Mouse (Mus musculus) right cerebral cortex, postnatal 10 days (tissue): ENCODE results near the gene Dhrs9.
"Not testable (repeated sequence)": the region's sequence is repeated elsewhere in the genome, so short reads cannot be mapped to it uniquely, and the experiment has no call there.

ENCODE experiments used
- DNase-seq, 2 experiments: peaks; one replicate each; pipeline ENCODE4 v3.0.0; 2021; ENCODE audit warnings: low spot score in 2 of 2

Gene Dhrs9

DNA sequence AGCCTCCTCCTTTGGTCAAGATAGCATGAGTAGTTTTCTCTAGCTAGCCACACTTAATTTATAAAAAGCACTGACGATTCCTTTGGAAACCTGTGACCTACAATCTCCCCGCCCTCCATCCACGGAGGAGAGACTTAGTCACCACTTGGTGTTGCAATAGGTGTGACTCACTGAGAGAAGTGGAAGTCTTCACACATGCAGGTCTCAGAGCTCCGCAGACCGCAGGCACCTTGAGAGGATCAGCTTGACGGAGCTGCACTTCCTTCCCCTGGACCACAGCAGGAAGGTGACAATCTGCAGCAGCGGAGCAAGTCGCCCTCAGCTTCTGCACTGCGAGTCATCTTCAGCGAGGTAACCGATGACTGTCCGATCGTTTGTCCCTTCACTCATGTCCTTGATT lies at the start of gene Dhrs9:
Gene Dhrs9, plus strand, starts transcription at position 165 of the 400 bp plus-strand sequence.
- no peak for DNase-seq

DNA sequence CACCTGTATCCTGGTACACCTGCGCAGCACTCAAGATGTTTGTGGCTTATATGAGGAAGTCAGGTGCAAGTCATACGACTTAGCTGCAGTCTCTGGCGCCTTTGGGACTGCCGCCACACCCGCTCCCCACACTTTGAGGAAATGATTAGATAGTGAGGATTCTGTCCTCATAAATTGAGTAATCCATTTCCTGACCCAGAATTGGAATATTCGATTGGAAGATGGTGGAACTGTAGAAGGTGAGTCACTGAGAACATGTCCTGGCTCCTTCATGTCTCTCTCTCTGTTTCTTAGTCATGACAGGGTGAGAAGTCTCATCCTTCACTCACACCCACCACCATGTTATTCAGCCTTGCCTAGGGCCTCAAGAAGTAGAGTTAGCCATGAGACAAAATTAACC lies 48.7 kb upstream of the Dhrs9 start:
- DNase-seq: not testable (repeated sequence)

DNA sequence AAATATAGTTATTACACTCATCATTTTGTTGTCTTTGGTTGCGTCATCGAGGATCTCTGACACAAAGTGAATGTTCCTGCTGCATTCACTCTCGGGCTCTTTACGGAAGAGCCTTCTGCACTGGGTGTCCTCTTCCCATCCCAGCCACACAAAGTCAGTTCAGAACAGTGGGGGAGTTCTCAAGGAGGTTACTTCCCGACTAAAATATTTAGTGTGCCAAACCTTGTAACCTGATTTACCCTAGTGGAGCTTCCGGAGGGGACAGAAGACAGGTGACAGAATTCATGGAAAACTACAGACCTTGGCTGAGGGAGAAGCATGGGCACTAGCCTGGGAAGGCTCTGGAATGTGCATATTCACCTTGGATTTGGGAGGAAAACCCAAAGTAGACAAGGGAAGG lies 38.7 kb upstream of the Dhrs9 start:
- DNase-seq: no peak

DNA sequence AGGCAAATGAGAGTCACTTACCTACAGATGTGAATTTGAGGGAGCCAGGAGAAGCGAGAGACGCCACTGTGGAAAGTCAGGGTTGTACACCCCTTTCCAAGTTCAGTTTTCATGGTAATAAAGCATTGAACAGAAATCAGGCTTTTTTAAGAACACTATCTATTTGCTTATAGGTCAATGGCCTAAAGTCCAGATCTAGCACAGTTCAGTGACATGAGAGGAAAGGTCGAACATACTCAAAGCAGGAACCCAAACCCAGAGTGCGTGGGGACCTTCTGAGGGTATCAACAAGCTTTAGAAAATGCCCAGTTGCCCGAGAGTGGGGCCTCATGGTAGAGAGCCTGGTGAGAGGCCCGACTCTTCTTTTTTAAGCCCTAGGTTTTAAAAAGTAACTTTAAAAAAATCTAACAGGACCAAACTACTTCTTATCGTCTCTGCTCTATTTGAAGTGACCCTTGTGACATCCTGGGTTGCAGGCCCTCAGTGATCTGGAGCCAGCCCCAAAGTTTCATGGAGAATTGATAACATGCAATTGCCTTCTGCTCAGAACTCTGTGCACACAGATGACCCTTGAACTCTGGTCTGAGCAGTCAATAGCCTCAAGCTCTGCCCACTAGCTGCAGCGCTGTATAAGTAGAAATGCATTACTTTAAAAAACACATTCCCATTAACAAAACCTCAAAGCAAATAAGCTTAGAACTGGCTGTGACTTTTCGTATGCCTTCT lies 37.6 kb upstream of the Dhrs9 start, which contains the start of gene Abcb11:
Gene Abcb11, minus strand, starts transcription at position 121 of the 726 bp plus-strand sequence.
- no peak for DNase-seq

DNA sequence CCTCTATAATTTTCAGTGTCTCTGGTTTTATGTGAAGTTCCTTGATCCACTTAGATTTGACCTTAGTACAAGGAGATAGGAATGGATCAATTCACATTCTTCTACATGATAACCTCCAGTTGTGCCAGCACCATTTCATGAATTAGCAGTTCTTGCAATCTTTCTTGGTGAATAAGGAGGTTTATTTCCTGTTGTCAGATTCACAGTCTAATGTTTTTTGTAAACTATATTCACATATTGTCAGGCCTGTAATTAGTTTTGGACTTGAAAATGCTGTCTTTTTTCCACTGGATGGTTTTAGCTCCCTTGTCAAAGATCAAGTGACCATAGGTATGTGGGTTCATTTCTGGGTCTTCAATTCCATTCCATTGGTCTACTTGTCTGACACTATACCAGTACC lies 24.8 kb upstream of the Dhrs9 start:
- DNase-seq: not testable (repeated sequence)

DNA sequence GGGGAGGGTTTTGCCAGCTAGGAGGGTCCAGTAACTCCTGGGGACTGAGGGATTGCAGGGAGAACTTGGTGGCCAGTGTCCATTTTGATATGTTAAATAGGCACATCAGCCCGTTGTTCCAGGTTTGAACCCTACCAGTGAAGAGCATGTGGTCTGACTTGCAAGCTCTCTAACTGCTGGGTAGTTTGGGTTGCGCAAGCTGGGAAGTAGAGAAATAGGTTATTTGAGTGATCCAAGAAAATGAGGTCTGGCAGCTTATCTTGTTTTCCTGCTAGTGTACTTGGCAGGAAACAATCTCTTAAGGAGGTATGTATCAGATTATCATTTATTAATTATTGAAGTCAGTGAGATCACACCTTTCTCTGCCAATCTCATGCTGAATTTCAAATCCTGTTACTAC lies 15.4 kb upstream of the Dhrs9 start:
- no peak for DNase-seq

DNA sequence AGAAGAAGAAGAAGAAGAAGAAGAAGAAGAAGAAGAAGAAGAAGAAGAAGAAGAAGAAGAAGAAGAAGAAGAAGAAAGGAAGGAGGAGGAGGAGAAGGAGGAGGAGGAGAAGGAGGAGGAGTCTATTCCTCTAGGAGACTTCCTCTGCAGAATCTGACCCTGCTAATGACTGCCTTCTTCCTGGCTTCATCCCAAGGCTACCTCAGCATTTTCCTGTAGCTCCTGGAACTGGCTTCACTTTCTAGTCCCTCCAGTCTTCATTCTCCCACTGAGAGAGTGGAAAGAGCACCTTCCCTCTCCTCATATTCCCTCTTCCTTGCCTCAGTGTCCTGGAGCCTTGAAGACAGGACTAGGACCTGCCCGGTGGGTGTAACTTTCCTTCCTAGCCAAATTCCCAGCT lies 15.0 kb upstream of the Dhrs9 start:
- no peak for DNase-seq

DNA sequence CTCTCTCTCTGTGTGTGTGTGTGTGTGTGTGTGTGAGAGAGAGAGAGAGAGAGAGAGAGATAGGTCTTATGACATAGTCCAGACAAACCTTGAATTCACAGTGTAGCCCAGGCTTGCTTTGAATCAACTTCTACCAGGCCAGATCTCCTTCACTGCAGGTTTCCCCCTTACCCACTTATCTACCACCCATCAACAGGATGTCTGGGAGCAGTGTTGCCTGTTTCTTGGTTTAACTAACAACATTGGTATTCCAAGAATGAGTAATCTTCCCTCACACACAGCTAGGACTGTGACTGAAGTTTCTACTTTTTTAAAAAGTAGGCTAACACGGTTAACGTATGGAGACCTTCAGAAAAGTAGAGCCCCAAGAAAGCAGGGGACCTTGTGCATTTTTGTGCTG lies 3.5 kb upstream of the Dhrs9 start:
- DNase-seq: no peak

DNA sequence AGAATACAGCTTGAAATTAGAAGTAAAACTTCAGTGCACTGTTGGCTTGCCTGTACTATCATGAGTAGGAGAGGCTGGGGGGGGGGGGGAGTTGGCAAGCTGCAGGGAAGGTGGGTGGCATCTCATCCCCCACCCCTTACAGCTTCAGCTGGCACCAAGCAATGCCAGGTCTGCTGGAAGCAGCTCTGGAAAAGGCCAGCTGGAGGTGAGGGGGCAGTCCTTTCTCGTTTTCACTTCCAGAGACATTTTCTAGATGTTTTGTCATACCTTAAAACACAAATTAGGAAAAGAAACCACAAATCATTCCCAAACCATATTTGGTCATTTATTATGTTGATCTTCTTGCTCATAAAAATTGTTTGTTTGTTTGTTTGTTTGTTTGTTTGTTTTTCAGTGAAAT lies 444 bp upstream of the Dhrs9 start:
- DNase-seq: no peak

DNA sequence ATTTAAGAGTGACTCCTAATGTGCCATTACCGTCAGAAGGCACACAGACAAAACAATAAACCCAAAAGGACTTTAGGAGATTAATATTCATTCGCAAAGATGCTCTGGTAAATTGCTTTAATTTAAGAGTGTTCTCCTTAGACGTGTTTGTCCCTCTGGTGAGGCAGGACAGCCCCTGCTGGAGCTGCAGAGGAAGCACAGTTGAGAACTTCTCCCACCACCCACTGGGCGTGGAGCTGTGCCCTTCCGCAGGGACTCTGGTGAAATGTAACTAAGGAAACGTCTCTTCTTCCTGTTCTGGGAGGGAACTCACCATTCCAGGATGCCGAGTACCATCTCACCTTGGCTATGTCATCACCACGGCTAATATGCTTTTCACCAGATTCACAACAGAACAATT lies 1.5 kb downstream of the Dhrs9 start:
- no peak for DNase-seq

DNA sequence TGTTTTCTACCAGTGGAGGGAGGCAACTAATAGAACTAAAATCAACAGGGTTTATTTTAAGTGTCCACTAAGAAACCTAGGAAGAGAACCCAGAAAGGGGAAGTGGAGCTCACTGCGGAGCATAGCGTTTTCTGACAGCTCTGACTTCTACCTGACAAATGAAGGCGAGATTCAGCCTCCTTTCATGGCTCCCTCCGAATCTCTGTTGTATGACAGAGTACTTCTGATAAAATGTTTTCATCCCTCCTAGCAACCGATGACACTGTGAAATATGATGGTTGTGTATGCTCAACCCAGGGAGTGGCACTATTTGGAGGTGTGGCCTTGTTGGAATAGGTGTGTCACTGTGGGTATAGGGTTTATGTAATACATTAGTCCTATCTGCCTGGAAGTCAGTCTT lies 2.6 kb downstream of the Dhrs9 start:
- no peak for DNase-seq

DNA sequence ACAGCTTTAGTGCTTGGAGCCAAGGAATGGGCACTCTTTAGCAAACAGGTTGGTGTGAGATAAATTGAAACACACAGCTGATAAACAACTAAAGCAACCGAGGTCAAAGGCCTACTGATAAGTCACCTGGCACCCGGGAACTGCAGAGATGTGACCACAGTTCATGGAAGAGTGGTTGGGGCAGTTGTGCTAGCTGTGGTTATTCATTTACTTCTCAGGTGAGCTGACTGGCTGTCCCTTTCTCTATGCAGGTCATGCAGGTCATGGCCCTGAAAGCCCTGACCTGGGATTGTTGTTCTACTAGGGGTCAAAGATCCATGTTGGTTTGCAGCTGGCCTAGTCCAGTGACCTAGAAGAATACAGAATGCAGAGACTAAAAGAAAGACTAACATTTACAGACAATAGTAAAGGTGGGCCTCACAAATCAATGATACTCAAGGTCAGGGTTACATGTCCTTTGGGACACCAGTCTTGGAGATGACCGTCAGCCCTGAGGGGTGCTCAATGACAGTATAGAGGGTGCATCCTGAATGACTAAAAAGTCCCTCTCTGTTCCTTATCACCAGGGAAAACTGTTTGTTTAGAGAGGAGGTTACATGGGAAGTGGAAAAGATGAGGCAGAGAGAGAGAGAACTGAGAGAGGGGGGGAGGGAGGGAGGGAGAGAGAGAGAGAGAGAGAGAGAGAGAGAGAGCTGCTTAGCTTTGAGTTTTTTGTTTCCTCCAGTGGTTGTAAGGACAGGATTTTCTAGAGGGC lies 6.0 kb downstream of the Dhrs9 start:
- no peak for DNase-seq

DNA sequence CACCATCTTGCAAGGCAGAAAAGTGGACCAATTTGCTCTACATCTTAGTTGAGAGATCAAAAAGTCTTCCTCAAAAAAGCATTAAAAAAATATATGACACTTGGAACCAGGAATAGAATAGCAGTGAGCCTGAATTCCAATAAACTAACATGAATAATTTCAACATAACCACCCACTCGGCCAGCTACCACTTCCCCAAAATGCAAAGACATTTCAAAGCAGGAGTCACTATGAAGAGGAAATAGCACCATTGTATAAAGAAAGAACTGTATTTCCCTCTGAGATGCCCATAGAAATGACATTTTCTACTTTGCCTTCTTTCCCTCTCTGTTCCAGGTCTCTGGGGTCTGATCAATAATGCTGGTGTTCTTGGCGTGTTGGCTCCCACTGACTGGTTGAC lies 13.7 kb downstream of the Dhrs9 start:
- no peak for DNase-seq

DNA sequence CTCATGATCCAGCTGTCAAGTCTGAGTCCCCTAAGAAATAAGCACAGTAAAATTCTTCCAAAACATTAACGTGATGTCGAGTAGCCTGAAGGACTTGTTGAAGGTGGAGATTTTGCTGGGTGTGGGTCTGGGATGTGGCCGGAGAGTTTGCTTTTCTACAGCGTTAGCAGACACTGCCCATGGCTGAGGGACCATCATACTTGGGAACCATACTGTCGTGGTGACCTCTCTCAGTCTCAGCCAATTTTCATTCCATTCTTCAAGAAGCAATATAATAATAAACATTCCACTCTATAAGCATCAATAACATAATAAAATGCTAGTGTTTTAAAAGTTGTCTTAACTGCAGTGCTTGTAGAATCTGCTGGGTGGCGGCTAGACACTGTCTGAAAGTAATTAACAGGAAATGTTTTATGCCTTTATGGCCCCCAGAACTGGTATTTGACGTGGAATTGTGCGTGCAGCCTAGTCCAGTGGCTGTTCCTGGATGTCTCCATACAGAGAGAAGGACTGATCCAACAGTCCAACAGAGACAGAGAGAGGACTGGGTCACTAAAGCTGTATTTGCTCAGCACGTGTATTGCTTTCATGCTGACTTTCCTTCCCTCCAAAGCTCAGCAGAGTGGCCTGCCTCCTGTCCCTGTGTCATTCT lies 15.5 kb downstream of the Dhrs9 start:
- no peak for DNase-seq

DNA sequence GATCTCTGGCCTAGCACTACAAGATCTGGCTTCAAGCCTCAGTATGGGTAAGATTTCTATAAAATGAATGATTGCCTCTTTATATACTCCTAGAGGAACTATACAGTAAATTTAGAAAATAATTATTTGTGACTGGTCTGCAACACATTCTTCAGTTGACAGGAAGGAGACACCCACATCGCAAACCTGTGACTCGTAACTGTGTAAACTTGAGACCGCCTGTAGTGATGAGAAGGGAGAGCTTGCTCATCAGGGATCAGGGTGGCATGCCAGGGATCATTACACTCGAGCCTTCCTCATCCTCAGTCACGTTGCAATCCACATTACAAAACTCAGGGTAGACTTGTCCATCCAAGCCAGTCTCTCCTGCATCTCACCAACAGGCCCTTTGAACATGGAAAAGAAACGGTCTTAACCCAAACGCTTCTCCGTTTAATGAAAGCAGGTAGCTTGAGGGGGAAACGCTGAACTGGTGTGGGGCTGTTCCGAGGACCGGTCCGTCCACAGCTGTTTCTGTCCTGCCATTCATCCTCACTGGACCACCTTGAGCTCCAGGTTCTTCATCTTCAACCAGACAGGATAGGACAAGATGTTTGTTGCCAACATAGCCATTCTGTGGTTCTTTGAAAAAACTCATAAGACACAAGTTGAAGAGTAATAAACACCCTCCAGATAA lies 16.7 kb downstream of the Dhrs9 start:
- DNase-seq: no peak

DNA sequence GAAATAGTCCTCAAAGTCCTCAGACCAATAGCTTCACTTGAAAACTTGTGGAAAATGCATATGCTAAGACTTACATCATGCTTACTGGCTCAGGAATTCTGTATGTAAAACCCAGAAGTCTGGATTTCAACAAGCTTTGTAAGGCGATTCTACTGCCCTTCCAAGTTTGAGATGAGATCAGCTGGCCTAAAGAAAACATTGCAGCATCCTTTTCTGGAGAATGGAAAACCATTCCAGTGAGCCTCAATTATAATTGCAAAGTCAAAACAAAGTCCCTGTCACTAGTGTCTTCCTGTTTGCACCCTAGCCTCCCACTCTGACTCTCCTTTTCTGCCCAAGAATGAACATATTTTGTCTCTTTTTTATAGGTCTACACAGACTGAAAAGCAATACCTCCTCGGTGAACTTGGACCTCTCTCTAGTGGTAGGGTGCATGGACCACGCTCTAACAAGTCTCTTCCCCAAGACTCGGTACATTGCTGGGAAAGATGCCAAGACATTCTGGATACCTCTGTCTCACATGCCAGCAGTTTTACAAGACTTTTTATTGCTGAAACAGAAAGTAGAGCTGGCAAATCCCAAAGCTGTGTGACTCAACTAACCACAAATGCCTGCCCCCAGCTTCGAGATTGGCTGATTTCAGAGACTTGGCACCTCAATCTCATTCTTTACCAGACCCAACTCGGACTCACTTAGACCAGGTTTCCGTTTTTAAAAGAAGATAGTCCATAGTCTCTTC lies 20.8 kb downstream of the Dhrs9 start:
- DNase-seq: no peak

DNA sequence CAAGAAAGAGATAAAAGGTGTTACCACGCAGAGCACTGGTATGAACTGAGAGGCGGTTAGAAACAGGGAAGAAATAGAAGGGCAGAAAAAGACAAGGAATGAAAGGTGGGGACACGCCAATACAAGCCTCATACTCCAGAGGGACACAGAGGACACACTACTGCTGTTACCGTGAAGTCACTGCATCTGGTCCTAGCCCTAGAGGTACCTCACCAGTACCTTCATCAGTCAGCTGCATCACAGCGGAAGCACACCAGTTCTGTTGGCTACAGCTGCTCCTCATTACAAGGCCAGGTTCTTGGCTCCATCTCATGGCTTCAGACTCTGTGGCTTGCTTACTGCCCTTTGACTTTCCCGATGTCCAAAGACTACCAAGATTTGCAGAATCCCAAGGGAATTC lies 21.6 kb downstream of the Dhrs9 start:
- no peak for DNase-seq

DNA sequence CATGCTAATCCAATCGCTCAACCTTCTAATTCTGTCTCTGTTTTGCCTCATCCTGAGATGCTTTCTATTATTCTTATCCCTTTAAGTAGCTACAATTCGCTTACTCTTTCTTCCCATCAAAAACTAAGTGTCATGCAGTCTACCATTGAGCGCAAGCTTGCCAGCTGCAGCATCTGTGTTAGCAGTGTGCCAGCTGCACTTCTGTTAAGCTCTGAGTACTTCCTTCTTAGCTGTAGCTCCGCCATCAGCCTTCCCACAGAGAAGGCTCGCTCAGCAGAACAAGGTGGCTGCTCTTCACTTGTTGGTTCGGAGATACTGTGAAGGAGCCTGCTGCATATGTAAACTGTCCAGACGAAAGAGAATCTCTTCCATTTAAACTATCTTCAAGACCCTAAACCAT lies 22.1 kb downstream of the Dhrs9 start:
- DNase-seq: peak; percentile 33 to 35

DNA sequence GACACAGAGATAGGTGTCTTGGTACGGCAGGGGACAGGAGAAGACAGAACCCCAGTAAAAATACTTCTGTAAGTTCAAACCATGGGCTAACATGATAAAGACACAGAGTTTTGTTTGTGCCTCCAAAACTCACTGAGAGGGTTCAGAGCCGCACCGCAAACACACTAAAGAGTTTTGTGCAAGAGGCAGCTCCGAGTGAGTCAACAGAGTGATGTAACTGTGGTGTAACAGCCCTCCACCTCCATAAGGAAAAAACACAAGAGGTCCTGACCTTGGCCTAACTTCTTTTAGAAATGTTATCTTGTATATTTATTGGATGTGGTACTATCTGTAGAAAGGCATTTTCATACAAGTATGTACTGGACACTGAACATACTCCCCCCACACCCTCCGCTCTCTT lies 25.4 kb downstream of the Dhrs9 start:
- DNase-seq: no peak

DNA sequence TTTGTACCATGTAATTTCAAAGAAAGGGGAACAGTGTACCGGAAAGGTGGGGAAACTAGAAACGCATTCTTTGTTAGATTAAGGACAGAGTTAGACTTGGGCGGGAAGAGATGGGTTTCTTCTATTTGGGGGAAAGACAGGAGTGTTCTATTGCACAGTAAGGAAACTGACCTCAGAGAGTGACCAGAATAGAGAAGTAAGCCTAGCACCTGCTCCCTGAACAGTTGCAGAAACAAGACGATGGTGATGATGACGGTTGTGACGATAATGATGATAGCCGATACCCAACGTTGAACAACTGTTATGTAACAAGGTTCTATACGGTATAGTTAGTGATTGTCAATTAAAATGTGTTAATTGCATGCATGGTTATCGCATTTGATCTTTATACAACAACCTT lies 34.3 kb downstream of the Dhrs9 start:
- DNase-seq: no peak

DNA sequence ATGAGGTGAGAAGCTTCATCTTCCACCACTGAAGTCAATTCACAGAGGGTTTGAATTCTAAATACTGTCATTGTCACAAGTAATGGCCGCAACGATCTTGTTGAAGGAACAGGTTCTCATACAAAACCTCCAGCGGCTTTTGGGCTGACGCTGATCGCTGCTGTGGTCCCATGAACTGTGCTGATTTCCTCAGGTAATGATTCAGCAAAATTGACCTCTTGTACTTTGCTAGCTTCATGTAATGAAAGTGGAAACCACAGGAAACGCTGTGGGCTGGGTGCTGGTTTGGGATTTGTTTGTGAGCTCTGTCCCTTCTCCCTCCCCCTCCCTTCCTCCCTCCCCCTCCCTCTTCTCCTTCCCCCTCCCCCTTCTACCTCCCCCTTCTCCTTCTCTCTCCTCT lies 34.8 kb downstream of the Dhrs9 start:
- DNase-seq: no peak
